Mouse (Mus musculus) liver, embryonic 14.5 days (tissue): ENCODE measurements around the gene Igf1r. TPM values are rescaled to one million over a fixed set of nuclear protein-coding genes. Genes with fewer than 3 reads are reported as not detected.

ENCODE experiments used
- ATAC-seq: fragments of 200-750 bp; cut with Nextera tagmentation; 2 replicates; pipeline ENCODE4 v1.8.0; 2017; ENCODE audit warnings: moderate number of reproducible peaks, mild to moderate bottlenecking, moderate library complexity; ENCODE audit not compliant: insufficient read depth
- DNase-seq, 3 experiments: peaks; one replicate each; pipeline ENCODE4 v3.0.0-alpha.2; 2012 to 2013; ENCODE audit warnings: low read depth in 3 of 3, low spot score in 3 of 3
- H3K27ac ChIP-seq: fragments of 300-500 bp; sonication (generic); 2 replicates; pipeline ENCODE4 v1.5.1; 2014; ENCODE audit warnings: moderate library complexity, mild to moderate bottlenecking, control low read depth, inconsistent platforms
- H3K27me3 ChIP-seq: fragments of 300-500 bp; sonication (generic); 2 replicates; pipeline ENCODE4 v1.6.1; 2014; ENCODE audit warnings: mild to moderate bottlenecking, low read length, moderate library complexity; ENCODE audit not compliant: control insufficient read depth, insufficient read depth
- H3K36me3 ChIP-seq: fragments of 300-500 bp; sonication (generic); replicated peaks from 2 replicates; pipeline ENCODE4 v1.6.1; 2014; ENCODE audit warnings: low read depth; ENCODE audit not compliant: control insufficient read depth, insufficient read depth
- H3K4me1 ChIP-seq, 2 experiments: fragments of 200-500 bp in 1 of 2; fragments of 300-500 bp in 1 of 2; sonication (generic) in 1 of 2; replicated peaks; 2 replicates each; pipeline ENCODE4 v1.6.1; 2012 to 2014; ENCODE audit warnings: antibody characterized with exemption in 1 of 2, inconsistent platforms in 1 of 2, low read length in 1 of 2; ENCODE audit not compliant: control insufficient read depth in 2 of 2, insufficient read depth in 2 of 2
- H3K4me2 ChIP-seq: fragments of 300-500 bp; sonication (generic); 2 replicates; pipeline ENCODE4 v1.6.1; 2014; ENCODE audit warnings: low read depth, mild to moderate bottlenecking, control low read depth, moderate library complexity
- H3K4me3 ChIP-seq, 2 experiments: fragments of 200-500 bp in 1 of 2; fragments of 300-500 bp in 1 of 2; sonication (generic) in 1 of 2; 2 replicates each; pipeline ENCODE4 v1.5.1; 2012 to 2014; ENCODE audit warnings: low read depth in 2 of 2, low read length in 2 of 2, mild to moderate bottlenecking in 2 of 2, control low read depth in 1 of 2, inconsistent platforms in 1 of 2, moderate library complexity in 1 of 2; ENCODE audit not compliant: insufficient read depth in 1 of 2
- H3K9ac ChIP-seq: fragments of 300-500 bp; sonication (generic); replicated peaks from 2 replicates; pipeline ENCODE4 v1.6.1; 2014; ENCODE audit warnings: mild to moderate bottlenecking, control low read depth, moderate library complexity
- H3K9me3 ChIP-seq: fragments of 300-500 bp; sonication (generic); 2 replicates; pipeline ENCODE4 v1.6.1; 2016; ENCODE audit warnings: low read length, mixed read lengths; ENCODE audit not compliant: control insufficient read depth
- CTCF ChIP-seq: IDR thresholded peaks from 2 replicates; pipeline ENCODE4 v1.5.1; 2016; ENCODE audit warnings: antibody characterized with exemption, low read depth, control low read depth
- EP300 ChIP-seq: IDR thresholded peaks from 2 replicates; pipeline ENCODE4 v1.6.1; 2016; ENCODE audit warnings: antibody characterized with exemption, low read depth
- WGBS: fragments of 180-500 bp; shearing (Covaris S2); extraction: QIAGEN DNeasy Blood & Tissue Kit; methylation state at CpG from one replicate; pipeline ENCODE4 v1.1.7; 2014; ENCODE audit not compliant: insufficient replicate concordance; 5-methylcytosine and 5-hydroxymethylcytosine counted together
- polyA plus RNA-seq, 2 experiments: library from polyadenylated mRNA; depleted of rRNA in 1 of 2; stranded (reverse) in 1 of 2; unstranded in 1 of 2; fragments of >200 nt; fragmentation: Nextera tagmentation in 1 of 2; extraction: Ambion mirVana in 1 of 2; gene quantifications; 2 replicates each; pipeline versions ENCODE4 v1.2.1 to v1.2.3; 2012 to 2014

Gene Igf1r
- polyA plus RNA-seq, 2 experiments, result 2.3 to 2.5 TPM

DNA sequence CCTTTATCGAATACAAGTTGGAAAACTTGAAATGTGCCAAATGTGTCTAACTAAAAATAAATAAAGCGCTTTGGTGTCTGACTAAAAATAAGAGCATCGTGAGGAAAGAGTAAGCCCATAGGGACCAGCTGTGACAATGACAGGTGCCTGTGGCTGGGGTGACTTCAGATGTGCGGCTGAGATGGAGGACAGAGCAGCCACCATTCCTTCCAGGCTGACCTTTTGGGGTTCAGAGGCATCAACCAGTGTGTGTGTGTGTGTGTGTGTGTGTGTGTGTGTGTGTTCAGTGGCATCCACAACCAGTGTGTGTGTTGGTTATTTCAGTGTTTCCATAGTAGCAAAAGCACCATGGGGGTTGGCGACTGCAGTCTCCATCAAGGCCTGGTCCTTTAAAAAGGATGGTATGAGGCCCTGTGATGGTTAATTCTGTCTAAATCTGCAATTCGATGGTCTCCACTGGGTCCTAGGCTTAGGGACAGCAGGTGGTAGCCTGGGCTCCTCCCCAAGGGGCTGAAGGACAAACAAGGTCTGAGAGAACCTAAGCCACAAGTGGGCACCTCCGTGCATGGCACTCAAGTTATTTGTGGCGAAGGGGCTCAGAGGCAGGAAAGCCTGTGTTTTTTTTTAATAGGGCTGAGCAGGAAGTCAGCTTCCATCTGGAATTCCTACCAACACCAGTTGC, 310.9 kb downstream of the Igf1r start:
- ATAC-seq, result no peak
- Histone ChIP-seq H3K4me2 (no peak overlapping the region; the same call in 1 of the 2 replicates), H3K27me3 (peaks cover 10% of the 10 kb centered on the region), H3K9me3 (no peaks in the 10 kb centered on the region), H3K27ac (no peak overlapping the region), H3K9ac (no peak overlapping the region), H3K36me3 (no peaks in the 10 kb centered on the region), H3K4me1 (0 out of 4 replicates have a peak, but pooled peaks cover 0 to 2% of the 10 kb centered on the region in 2 experiments), H3K4me3 (no peak overlapping the region; a peak in 1 of 4 replicates)
- DNase-seq, result no peak
- TF ChIP-seq CTCF, result no peak
- no peak for TF ChIP-seq EP300
- WGBS, result 61% methylated on average over 8 of the region's 8 CpGs

DNA sequence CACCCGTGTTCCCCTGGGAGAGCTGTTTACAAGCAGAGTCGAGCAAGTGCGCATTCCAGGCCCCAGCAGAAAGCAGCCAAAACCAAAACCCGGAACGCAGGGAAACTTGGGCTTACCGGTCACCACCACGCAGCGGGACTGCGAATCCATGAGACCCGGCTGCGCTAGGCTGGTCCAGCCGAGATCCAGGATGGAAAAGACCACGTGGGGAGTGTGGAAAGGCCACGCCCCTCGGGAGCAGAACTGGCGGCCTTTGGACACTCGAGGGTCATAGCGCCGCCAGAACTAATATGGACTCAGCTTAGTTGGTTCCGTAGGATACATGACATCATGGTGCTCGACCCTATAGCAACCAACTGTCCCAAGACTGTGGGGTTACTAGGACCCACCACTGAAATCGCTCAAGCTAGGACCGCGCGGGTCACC, 311.4 kb downstream of the Igf1r start, which contains the start of gene Pgpep1l:
Gene Pgpep1l (minus strand): TSS at position 206 of the 426 bp plus-strand sequence.
- ATAC-seq (no peak), DNase-seq (no peak)
- TF ChIP-seq EP300 (no peak), CTCF (no peak)
- WGBS, result 15% methylated on average over 25 of the region's 25 CpGs
- peak within 1 kb of the TSS; percentile 50 for H3K4me2 ChIP-seq
- no peak within 1 kb of the TSS for H3K9ac ChIP-seq
- peak within 1 kb of the TSS in 1 of 2 experiments; percentile 18; a peak in 2 of 4 replicates for H3K4me3 ChIP-seq
- H3K27me3 ChIP-seq, result peaks cover 10% of the 10 kb centered on the region
- H3K9me3 ChIP-seq, result no peaks in the 10 kb centered on the region
- H3K36me3 ChIP-seq, result no peaks in the 10 kb centered on the region
- no peak within 1 kb of the TSS for H3K27ac ChIP-seq
- 0 out of 4 replicates have a peak, but pooled peaks cover 0 to 2% of the 10 kb centered on the region in 2 experiments for H3K4me1 ChIP-seq

DNA sequence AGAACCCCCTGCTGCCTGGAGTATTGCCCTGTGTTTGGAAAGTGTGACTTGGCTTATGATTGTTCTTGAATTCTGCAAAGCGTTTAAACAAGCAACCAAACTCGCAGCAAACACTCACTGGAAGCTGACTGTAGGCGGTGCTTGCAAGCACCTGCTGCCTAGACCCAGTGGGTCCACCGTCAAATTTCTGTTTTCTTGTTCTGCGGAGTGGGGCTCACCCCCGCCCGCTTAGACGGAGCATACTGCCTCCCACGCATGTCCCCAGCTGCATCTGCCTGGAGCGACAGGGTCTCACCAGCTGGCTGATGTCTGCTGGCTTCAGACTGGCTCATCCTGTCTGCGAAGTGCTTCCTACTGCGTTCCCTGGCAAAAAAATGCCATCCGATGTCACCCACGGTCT, 311.9 kb downstream of the Igf1r start:
- 14% methylated on average over 14 of the region's 14 CpGs for WGBS
- no peak overlapping the region for H3K9ac ChIP-seq
- no peak overlapping the region for H3K4me3 ChIP-seq
- no peak for DNase-seq
- TF ChIP-seq CTCF (no peak), EP300 (no peak)
- H3K4me1 ChIP-seq, result 0 out of 4 replicates have a peak, but pooled peaks cover 0 to 2% of the 10 kb centered on the region in 2 experiments
- no peaks in the 10 kb centered on the region for H3K9me3 ChIP-seq
- no peak for ATAC-seq
- H3K36me3 ChIP-seq, result no peaks in the 10 kb centered on the region
- no peak overlapping the region for H3K27ac ChIP-seq
- peaks cover 10% of the 10 kb centered on the region for H3K27me3 ChIP-seq
- peak overlapping the region; percentile 50 for H3K4me2 ChIP-seq

DNA sequence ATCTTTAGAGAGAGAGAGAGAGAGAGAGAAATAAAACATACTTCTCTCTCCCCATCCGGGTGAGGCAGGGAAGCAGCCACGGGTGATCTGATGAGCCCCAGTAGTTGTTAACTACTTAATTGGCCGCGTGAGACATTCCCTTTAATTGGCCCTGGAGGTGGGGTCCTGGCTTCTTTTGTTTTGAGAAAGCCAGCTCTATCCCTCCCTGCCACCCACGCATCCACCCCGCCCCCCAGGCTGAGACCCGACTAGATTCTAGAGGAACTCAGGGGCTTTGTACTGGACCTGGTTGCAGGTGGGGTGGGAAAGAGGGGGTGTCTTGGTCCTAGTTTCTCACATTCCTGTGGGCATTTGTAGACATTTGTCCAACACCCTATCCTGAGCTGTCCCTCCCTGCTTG, 312.8 kb downstream of the Igf1r start:
- Histone ChIP-seq H3K9me3 (no peaks in the 10 kb centered on the region), H3K36me3 (no peaks in the 10 kb centered on the region), H3K4me3 (no peak overlapping the region), H3K27me3 (peaks cover 10% of the 10 kb centered on the region), H3K4me2 (no peak overlapping the region), H3K27ac (no peak overlapping the region), H3K4me1 (0 out of 4 replicates have a peak, but pooled peaks cover 0 to 2% of the 10 kb centered on the region in 2 experiments), H3K9ac (no peak overlapping the region)
- WGBS, result 45% methylated on average over 7 of the region's 7 CpGs
- TF ChIP-seq EP300 (no peak), CTCF (no peak)
- DNase-seq, result no peak
- ATAC-seq, result no peak

DNA sequence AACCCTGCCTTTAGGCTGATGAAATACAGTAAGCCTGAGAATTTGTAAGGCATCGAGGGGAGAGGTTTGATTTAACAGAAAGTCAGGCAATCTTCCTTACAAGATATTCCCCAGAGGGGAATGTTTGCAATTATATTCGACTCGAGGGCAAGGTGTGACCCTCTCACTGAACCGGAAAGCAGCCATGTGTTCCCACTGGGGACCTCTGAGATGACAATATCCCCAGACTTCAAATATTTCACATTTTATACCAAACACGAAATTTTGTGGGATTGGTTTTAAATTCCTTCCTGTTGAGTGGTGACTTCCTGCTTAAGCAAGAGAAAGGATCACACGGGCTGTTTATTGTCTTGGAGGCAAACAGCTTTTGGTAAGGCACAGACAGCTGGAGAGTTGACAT, 314.1 kb downstream of the Igf1r start:
- Histone ChIP-seq H3K27me3 (peaks cover 10% of the 10 kb centered on the region), H3K4me1 (0 out of 4 replicates have a peak, but pooled peaks cover 0 to 2% of the 10 kb centered on the region in 2 experiments), H3K27ac (no peak overlapping the region), H3K4me3 (no peak overlapping the region), H3K9me3 (no peaks in the 10 kb centered on the region), H3K9ac (no peak overlapping the region), H3K36me3 (no peaks in the 10 kb centered on the region), H3K4me2 (no peak overlapping the region)
- DNase-seq (no peak), ATAC-seq (no peak)
- WGBS, result 34% methylated on average over 6 of the region's 6 CpGs
- TF ChIP-seq CTCF, result no peak
- TF ChIP-seq EP300, result no peak
